Mouse (Mus musculus): ENCODE measurements at regions not wholly inside any gene's neighbourhood (a gene's known extent, or its start where the extent isn't known, plus 50 kb on each side); places are given as distances from the start of the nearest gene placed in this dataset.

DNA sequence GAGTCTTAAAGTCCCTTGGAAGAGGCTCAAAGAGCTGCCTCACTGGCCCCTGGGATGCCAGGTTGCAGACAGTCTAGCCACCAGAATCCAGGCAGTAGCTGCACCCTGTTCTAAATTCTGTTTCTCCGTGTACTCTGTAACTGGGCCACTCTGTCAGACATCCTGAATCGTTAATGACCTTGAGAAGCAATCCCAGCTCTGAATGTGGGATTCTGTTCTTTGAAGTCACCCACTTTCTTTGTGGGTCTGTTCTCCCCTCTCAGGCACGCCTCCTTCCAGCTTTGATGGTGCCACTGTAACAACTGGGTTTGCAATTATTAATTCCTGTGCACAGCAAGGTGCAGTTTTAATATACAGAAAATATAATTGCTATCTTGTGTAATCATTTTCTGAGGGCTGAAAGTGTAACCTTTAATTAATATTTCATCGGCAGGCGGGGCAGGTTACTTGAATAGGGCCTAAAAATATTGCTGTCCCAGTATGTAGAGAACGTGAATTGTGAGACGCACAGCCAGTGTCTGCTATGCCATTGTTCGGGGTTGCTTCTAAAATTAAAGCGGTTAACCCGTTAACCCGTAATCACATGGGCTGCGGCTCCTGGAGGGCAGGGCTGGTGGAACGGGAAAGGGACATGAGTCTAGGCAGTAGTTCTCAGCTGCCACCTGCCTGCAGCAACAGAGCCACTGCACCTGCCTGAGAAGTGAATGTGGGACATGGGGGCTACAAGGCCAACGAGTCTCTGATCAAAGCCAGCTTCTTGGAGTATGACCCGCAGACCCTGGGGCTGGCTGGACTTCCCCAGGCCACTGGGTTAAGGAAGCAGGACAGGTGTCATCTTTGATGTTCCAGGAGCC lies 64.3 kb upstream of the Id2 start:
- WGBS = 79% methylated on average over 15 of the region's 15 CpGs
- no peak overlapping the region for H3K27ac ChIP-seq (ENCODE audit: low read length)
- ATAC-seq (ENCODE audit: insufficient number of reproducible peaks, insufficient read depth, low FRiP score, low read depth) = no peak
- H3K4me2 ChIP-seq (replicated peaks; ENCODE audit: low read depth, low read length) = no peak overlapping the region
- H3K36me3 ChIP-seq (ENCODE audit: control insufficient read depth, insufficient read depth, low read length) = no peaks in the 10 kb centered on the region
- no peak overlapping the region for H3K4me3 ChIP-seq (ENCODE audit: low read depth, low read length)
- no peaks in the 10 kb centered on the region for H3K27me3 ChIP-seq (ENCODE audit: control insufficient read depth, insufficient read depth, low read length)
- H3K9me3 ChIP-seq (ENCODE audit: control insufficient read depth, low read depth, low read length) = no peaks in the 10 kb centered on the region
- peaks cover 4% of the 10 kb centered on the region; the same call in 1 of the 2 replicates for H3K4me1 ChIP-seq (ENCODE audit: control insufficient read depth, insufficient read depth, low read length)
- H3K9ac ChIP-seq (replicated peaks; ENCODE audit: low read depth, low read length) = no peak overlapping the region

GRCm38 (mm10) chr12:25159091-25159490 lies 62.2 kb upstream of the Id2 start:
- Histone ChIP-seq H3K4me1 (ENCODE audit: control insufficient read depth, insufficient read depth, low read length) (peaks cover 7% of the 10 kb centered on the region; the same call in 1 of the 2 replicates), H3K4me3 (ENCODE audit: low read depth, low read length) (no peak overlapping the region), H3K36me3 (ENCODE audit: control insufficient read depth, insufficient read depth, low read length) (no peaks in the 10 kb centered on the region), H3K27ac (ENCODE audit: low read length) (no peak overlapping the region), H3K4me2 (replicated peaks; ENCODE audit: low read depth, low read length) (no peak overlapping the region), H3K9ac (replicated peaks; ENCODE audit: low read depth, low read length) (no peak overlapping the region), H3K9me3 (ENCODE audit: control insufficient read depth, low read depth, low read length) (no peaks in the 10 kb centered on the region), H3K27me3 (ENCODE audit: control insufficient read depth, insufficient read depth, low read length) (no peaks in the 10 kb centered on the region)
- 93% methylated on average over 6 of the region's 6 CpGs for WGBS
- ATAC-seq (ENCODE audit: insufficient number of reproducible peaks, insufficient read depth, low FRiP score, low read depth) = no peak

- H3K36me3 ChIP-seq (ENCODE audit: control insufficient read depth, insufficient read depth, low read length) = no peaks in the 10 kb centered on the region
- WGBS = 73% methylated on average over 5 of the region's 5 CpGs
- no peak for ATAC-seq (ENCODE audit: insufficient number of reproducible peaks, insufficient read depth, low FRiP score, low read depth)
- H3K4me1 ChIP-seq (ENCODE audit: control insufficient read depth, insufficient read depth, low read length) = 0 out of 2 replicates have a peak, but pooled peaks cover 3% of the 10 kb centered on the region
- H3K4me2 ChIP-seq (replicated peaks; ENCODE audit: low read depth, low read length) = no peak overlapping the region
- H3K27me3 ChIP-seq (ENCODE audit: control insufficient read depth, insufficient read depth, low read length) = no peaks in the 10 kb centered on the region
- H3K4me3 ChIP-seq (ENCODE audit: low read depth, low read length) = no peak overlapping the region
- H3K9ac ChIP-seq (replicated peaks; ENCODE audit: low read depth, low read length) = no peak overlapping the region
- no peaks in the 10 kb centered on the region for H3K9me3 ChIP-seq (ENCODE audit: control insufficient read depth, low read depth, low read length)
- no peak overlapping the region for H3K27ac ChIP-seq (ENCODE audit: low read length)
Observed at GRCm38 (mm10) chr12:25157238-25157637, 60.3 kb upstream of the Id2 start.

DNA sequence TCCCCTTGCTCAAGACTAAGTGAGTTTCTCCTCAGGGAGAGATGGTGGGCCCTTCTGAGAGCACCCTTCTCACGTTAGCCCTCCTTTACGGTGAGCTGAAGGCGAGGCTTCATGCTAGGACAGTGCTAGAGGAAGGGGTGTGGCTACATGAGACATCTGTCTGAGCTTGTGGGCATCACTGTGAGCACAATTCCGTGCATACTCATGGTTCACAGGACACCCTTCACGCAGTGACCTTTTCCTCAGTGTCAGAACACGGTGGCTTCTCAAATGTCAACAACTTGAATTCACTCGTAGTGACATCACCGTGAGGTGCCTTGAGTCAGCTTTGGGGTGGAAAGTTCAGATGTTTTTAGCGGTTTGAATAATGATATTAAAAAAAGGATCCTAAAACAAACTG lies 58.5 kb upstream of the Id2 start:
- WGBS = 37% methylated on average over 9 of the region's 9 CpGs
- no peak overlapping the region for H3K4me3 ChIP-seq (ENCODE audit: low read depth, low read length)
- H3K4me2 ChIP-seq (replicated peaks; ENCODE audit: low read depth, low read length) = no peak overlapping the region
- H3K36me3 ChIP-seq (ENCODE audit: control insufficient read depth, insufficient read depth, low read length) = no peaks in the 10 kb centered on the region
- 0 out of 2 replicates have a peak, but pooled peaks cover 3% of the 10 kb centered on the region for H3K4me1 ChIP-seq (ENCODE audit: control insufficient read depth, insufficient read depth, low read length)
- no peak for ATAC-seq (ENCODE audit: insufficient number of reproducible peaks, insufficient read depth, low FRiP score, low read depth)
- H3K27ac ChIP-seq (ENCODE audit: low read length) = no peak overlapping the region
- no peaks in the 10 kb centered on the region for H3K9me3 ChIP-seq (ENCODE audit: control insufficient read depth, low read depth, low read length)
- H3K27me3 ChIP-seq (ENCODE audit: control insufficient read depth, insufficient read depth, low read length) = no peaks in the 10 kb centered on the region
- no peak overlapping the region for H3K9ac ChIP-seq (replicated peaks; ENCODE audit: low read depth, low read length)

GRCm38 (mm10) chr12:25148099-25148498 lies 51.2 kb upstream of the Id2 start:
- Histone ChIP-seq H3K4me2 (replicated peaks; ENCODE audit: low read depth, low read length) (no peak overlapping the region), H3K27ac (ENCODE audit: low read length) (no peak overlapping the region), H3K9ac (replicated peaks; ENCODE audit: low read depth, low read length) (no peak overlapping the region), H3K4me3 (ENCODE audit: low read depth, low read length) (no peak overlapping the region), H3K36me3 (ENCODE audit: control insufficient read depth, insufficient read depth, low read length) (no peaks in the 10 kb centered on the region), H3K27me3 (ENCODE audit: control insufficient read depth, insufficient read depth, low read length) (no peaks in the 10 kb centered on the region), H3K9me3 (ENCODE audit: control insufficient read depth, low read depth, low read length) (no peaks in the 10 kb centered on the region), H3K4me1 (ENCODE audit: control insufficient read depth, insufficient read depth, low read length) (no peaks in the 10 kb centered on the region)
- 87% methylated on average over 6 of the region's 6 CpGs for WGBS
- no peak for ATAC-seq (ENCODE audit: insufficient number of reproducible peaks, insufficient read depth, low FRiP score, low read depth)
